Mouse (Mus musculus): ENCODE measurements at regions not wholly inside any gene's neighbourhood (a gene's known extent, or its start where the extent isn't known, plus 50 kb on each side); places are given as distances from the start of the nearest gene placed in this dataset.

GRCm38 (mm10) chr4:142688241-142688640 is 449.0 kb upstream of the Kazn start:
- TF ChIP-seq CTCF (IDR thresholded peaks at IDR 0.05; ENCODE audit: control insufficient read depth, insufficient read depth, low read length) = no peak
- no peak for TF ChIP-seq POLR2A (IDR thresholded peaks at IDR 0.05; ENCODE audit: borderline replicate concordance, control insufficient read depth, low read depth, low read length)
